Comparison of ENCODE assay signal across 9 mouse cellular contexts in the genomic region with DNA sequence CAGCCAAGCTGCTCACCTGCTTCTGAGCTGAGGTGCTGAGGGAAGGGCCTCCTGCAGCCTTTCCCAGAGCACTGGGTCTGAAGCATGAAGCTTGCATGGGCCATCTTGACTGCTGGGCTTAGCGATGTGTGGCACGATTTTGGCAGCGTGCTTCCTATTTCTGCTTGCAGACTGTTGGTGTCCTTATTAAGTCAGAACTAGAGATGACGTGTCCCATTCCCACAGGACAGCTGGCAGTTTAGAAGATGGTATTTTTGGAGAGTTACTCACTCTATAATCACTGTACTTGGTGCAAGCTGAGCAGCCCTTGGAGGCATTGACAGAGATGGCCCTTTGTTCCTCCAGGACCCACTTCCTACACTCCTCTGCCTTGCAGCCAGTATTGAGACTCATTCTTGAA.
DNase-seq lines count a peak whose midpoint lies in the region; ATAC-seq and TF ChIP-seq lines count a peak whose summit lies in the region.
"Had no signal": no experiment of that assay in that cellular context is flagged by ENCODE, and none has a peak within 500 bp of the region (broad histone marks: within the 10 kb centered on the region; RNA-seq: fewer than 3 reads in every experiment).

No protein-coding gene starts in this region.

- intact Hi-C loops in left cerebral cortex, adult 2 months (cut with DNase I): loop anchor here (1.0 to 10.0 kb wide), 7 partner anchors 77 to 462 kb away; no protein-coding TSS in a partner anchor

- no peak overlapping the region for H3K9ac ChIP-seq in midbrain, postnatal 0 days (replicated peaks; ENCODE audit: low read length, poor library complexity, severe bottlenecking)
- no peak overlapping the region for H3K9ac ChIP-seq in midbrain, embryonic 13.5 days (replicated peaks)
- H3K9ac ChIP-seq in kidney, embryonic 15.5 days: no peak overlapping the region
- H3K9ac ChIP-seq in kidney, embryonic 16.5 days (replicated peaks; ENCODE audit: low read length): no peak overlapping the region

- no peak for TF ChIP-seq POLR2A in thymus, adult 2 months (IDR thresholded peaks at IDR 0.05; ENCODE audit: control insufficient read depth, extremely low read depth, insufficient read depth, low read length, poor library complexity)

- DNase-seq in midbrain, postnatal 0 days (ENCODE audit: low spot score): peak; percentile 49
- DNase-seq in frontal cortex, adult 2 months (ENCODE audit: extremely low spot score in 1 of 2, low spot score in 1 of 2): peak; percentile 88 to 89
- DNase-seq in left cerebral cortex, adult 2 months (ENCODE audit: extremely low spot score in 1 of 2, low spot score in 2 of 2): peak; percentile 55 to 63
- no peak for DNase-seq in thymus, adult 2 months
- no peak for DNase-seq in gastrocnemius, adult 8-10 months (ENCODE audit: low spot score in 2 of 2)
- DNase-seq: kidney, postnatal 25 days had no signal

- H3K36me3 ChIP-seq in midbrain, postnatal 0 days (ENCODE audit: insufficient read depth, low read length): no peaks in the 10 kb centered on the region
- no peaks in the 10 kb centered on the region for H3K36me3 ChIP-seq in midbrain, embryonic 13.5 days
- no peaks in the 10 kb centered on the region for H3K36me3 ChIP-seq in kidney, embryonic 15.5 days
- no peaks in the 10 kb centered on the region for H3K36me3 ChIP-seq in thymus, adult 2 months (ENCODE audit: control insufficient read depth, insufficient read depth, low read length)
- H3K36me3 ChIP-seq in kidney, embryonic 16.5 days (ENCODE audit: insufficient read depth, low read length): no peaks in the 10 kb centered on the region

- H3K27me3 ChIP-seq in midbrain, postnatal 0 days (ENCODE audit: insufficient read depth, low read length): no peaks in the 10 kb centered on the region
- no peaks in the 10 kb centered on the region for H3K27me3 ChIP-seq in midbrain, embryonic 13.5 days
- no peaks in the 10 kb centered on the region for H3K27me3 ChIP-seq in kidney, embryonic 15.5 days
- H3K27me3 ChIP-seq in thymus, adult 2 months (ENCODE audit: control insufficient read depth, insufficient read depth, low read length): no peaks in the 10 kb centered on the region
- no peaks in the 10 kb centered on the region for H3K27me3 ChIP-seq in kidney, embryonic 16.5 days (ENCODE audit: insufficient read depth, low read length)

- no peaks in the 10 kb centered on the region for H3K4me1 ChIP-seq in midbrain, postnatal 0 days (ENCODE audit: insufficient read depth, low read length)
- H3K4me1 ChIP-seq in midbrain, embryonic 13.5 days (replicated peaks): no peaks in the 10 kb centered on the region
- no peaks in the 10 kb centered on the region for H3K4me1 ChIP-seq in kidney, embryonic 15.5 days
- H3K4me1 ChIP-seq in thymus, adult 2 months (replicated peaks; ENCODE audit: control insufficient read depth, insufficient read depth, low read length): no peaks in the 10 kb centered on the region
- no peaks in the 10 kb centered on the region for H3K4me1 ChIP-seq in kidney, embryonic 16.5 days (ENCODE audit: insufficient read depth, low read length)

- WGBS in midbrain, postnatal 0 days: 87% methylated on average over 4 of the region's 4 CpGs
- WGBS in midbrain, embryonic 13.5 days: 96% methylated on average over 4 of the region's 4 CpGs
- 87% methylated on average over 4 of the region's 4 CpGs for WGBS in kidney, embryonic 15.5 days
- WGBS in thymus, adult 2 months: 92% methylated on average over 4 of the region's 4 CpGs
- 90% methylated on average over 4 of the region's 4 CpGs for WGBS in kidney, embryonic 16.5 days

- TF ChIP-seq CTCF in midbrain, postnatal 0 days (IDR thresholded peaks at IDR 0.05): no peak
- no peak for TF ChIP-seq CTCF in left cerebral cortex, adult 2 months (IDR thresholded peaks at IDR 0.05)
- no peak for TF ChIP-seq CTCF in thymus, adult 2 months (IDR thresholded peaks at IDR 0.05; ENCODE audit: borderline replicate concordance, control insufficient read depth, extremely low read depth, insufficient read depth, low read length, poor library complexity)

- H3K9me3 ChIP-seq in midbrain, postnatal 0 days (ENCODE audit: low read length): no peaks in the 10 kb centered on the region
- no peaks in the 10 kb centered on the region for H3K9me3 ChIP-seq in midbrain, embryonic 13.5 days
- H3K9me3 ChIP-seq in kidney, embryonic 15.5 days (replicated peaks): no peaks in the 10 kb centered on the region
- H3K9me3 ChIP-seq in kidney, embryonic 16.5 days (ENCODE audit: low read length): no peaks in the 10 kb centered on the region

- no peak overlapping the region for H3K27ac ChIP-seq in midbrain, postnatal 0 days (ENCODE audit: low read depth, low read length)
- no peak overlapping the region for H3K27ac ChIP-seq in midbrain, embryonic 13.5 days
- H3K27ac ChIP-seq in left cerebral cortex, adult 2 months: no peak overlapping the region
- no peak overlapping the region for H3K27ac ChIP-seq in kidney, embryonic 15.5 days
- H3K27ac ChIP-seq in thymus, adult 2 months (ENCODE audit: control insufficient read depth, insufficient read depth, low read length): no peak overlapping the region
- no peak overlapping the region for H3K27ac ChIP-seq in kidney, embryonic 16.5 days (ENCODE audit: low read length)

- no peak overlapping the region for H3K4me3 ChIP-seq in midbrain, postnatal 0 days (ENCODE audit: low read depth, low read length)
- H3K4me3 ChIP-seq in midbrain, embryonic 13.5 days (replicated peaks): no peak overlapping the region
- no peak overlapping the region for H3K4me3 ChIP-seq in left cerebral cortex, adult 2 months
- H3K4me3 ChIP-seq in kidney, embryonic 15.5 days (replicated peaks): no peak overlapping the region
- no peak overlapping the region for H3K4me3 ChIP-seq in thymus, adult 2 months (ENCODE audit: control insufficient read depth, insufficient read depth, low read length)
- no peak overlapping the region for H3K4me3 ChIP-seq in kidney, embryonic 16.5 days (ENCODE audit: low read length)

- no peak for ATAC-seq in midbrain, postnatal 0 days (ENCODE audit: low FRiP score)
- ATAC-seq in midbrain, embryonic 13.5 days: no peak
- no peak for ATAC-seq in kidney, embryonic 15.5 days (replicated peaks; ENCODE audit: low FRiP score)
- ATAC-seq in kidney, embryonic 16.5 days (ENCODE audit: low FRiP score, low TSS enrichment): no peak

- no peak overlapping the region for H3K4me2 ChIP-seq in midbrain, postnatal 0 days (ENCODE audit: low read depth, low read length, poor library complexity, severe bottlenecking)
- no peak overlapping the region for H3K4me2 ChIP-seq in midbrain, embryonic 13.5 days (replicated peaks)
- no peak overlapping the region for H3K4me2 ChIP-seq in kidney, embryonic 15.5 days
- no peak overlapping the region for H3K4me2 ChIP-seq in kidney, embryonic 16.5 days (replicated peaks; ENCODE audit: low read depth, low read length)

Comparison
In these comparisons a context has a peak if more than half of its experiments do, and no peak if none do; other contexts are left out.
1. DNase-seq: peak in midbrain, postnatal 0 days (single experiment), frontal cortex, adult 2 months (2 of 2) and left cerebral cortex, adult 2 months (2 of 2); none in thymus, adult 2 months (single experiment) and gastrocnemius, adult 8-10 months (0 of 2).